Mouse (Mus musculus): ENCODE data around the gene Naip5. TPM values are rescaled to one million over a fixed set of nuclear protein-coding genes. Genes with fewer than 3 reads are reported as not detected.
"Not testable (repeated sequence)": the region's sequence is repeated elsewhere in the genome, so short reads cannot be mapped to it uniquely, and the experiment has no call there.

Naip5 gene
- total RNA-seq (2021): under 1 TPM in 1 of 2 experiments, not detected in 1; 0.14 TPM
- long read RNA-seq, experiment 1: 0 reads
- long read RNA-seq, experiment 2: 0 reads

GRCm38 (mm10) chr13:100246223-100246622, at the start of gene Naip5:
Gene Naip5 (minus strand): TSS chr13:100246323.
- not testable (repeated sequence) for DNase-seq (ENCODE audit: low spot score)

- no peak for DNase-seq (ENCODE audit: low spot score)
Measured at GRCm38 (mm10) chr13:100284611-100285010, 38.5 kb upstream of the Naip5 start.

DNA sequence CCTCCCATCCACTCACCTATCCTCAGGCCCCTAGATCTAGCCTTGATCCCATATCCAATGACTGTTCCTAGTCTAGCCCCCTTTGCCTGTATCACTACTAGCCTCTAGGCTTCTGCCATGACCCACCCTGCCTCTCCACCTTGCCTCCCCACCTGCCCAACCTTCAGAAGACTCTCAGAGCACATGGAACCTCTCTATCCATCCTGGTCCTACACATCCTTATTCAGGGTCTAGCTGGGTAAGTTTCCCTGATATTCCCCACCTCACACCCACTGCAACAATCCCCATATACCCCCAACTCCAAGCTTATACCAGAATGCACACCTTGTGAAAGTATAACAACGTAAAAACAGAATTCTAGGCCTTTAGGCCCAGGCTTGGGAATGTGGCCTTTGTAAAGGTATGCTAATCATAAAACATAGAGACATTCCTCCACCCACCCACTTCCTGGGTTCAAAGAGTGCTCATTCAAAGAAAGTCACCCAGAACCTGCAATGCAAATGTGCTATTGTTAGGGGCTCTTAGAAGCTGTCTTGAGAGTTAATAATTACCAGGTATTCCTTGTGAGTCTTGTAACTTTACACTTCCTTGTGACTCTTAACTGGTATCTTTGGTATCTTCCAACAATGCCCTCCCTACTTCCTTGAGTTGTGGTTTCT, 25.5 kb upstream of the Naip5 start:
- not testable (repeated sequence) for DNase-seq (ENCODE audit: low spot score)

- not testable (repeated sequence) for DNase-seq (ENCODE audit: low spot score)
Measured at GRCm38 (mm10) chr13:100256996-100257395, 10.9 kb upstream of the Naip5 start.

- DNase-seq (ENCODE audit: low spot score): not testable (repeated sequence)
Measured at GRCm38 (mm10) chr13:100255925-100256324, 9.8 kb upstream of the Naip5 start.

DNA sequence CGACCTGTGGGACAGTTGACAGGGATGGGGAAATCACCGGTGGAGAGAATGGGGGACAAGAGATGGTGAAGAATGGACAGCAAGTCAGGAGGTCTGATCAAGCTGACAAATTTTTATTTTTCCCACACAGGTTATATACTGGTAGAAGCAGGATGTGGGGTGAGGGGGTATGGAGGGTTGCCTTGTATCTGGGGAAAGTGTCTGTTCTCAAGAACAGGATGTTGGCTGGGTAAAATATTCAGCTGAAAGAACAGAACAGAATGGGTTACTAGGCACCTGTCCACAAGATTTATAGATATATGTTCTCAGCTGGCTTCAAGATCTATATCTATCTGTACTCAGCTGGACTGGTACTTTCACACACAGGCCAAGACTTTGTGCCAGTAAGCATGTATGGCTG, 5.8 kb upstream of the Naip5 start:
- not testable (repeated sequence) for DNase-seq (ENCODE audit: low spot score)

- DNase-seq (ENCODE audit: low spot score): peak; percentile 0
Measured at GRCm38 (mm10) chr13:100246896-100247519, 885 bp upstream of the Naip5 start.

- DNase-seq (ENCODE audit: low spot score): no peak
Measured at GRCm38 (mm10) chr13:100243702-100244101, 2.4 kb downstream of the Naip5 start.

DNA sequence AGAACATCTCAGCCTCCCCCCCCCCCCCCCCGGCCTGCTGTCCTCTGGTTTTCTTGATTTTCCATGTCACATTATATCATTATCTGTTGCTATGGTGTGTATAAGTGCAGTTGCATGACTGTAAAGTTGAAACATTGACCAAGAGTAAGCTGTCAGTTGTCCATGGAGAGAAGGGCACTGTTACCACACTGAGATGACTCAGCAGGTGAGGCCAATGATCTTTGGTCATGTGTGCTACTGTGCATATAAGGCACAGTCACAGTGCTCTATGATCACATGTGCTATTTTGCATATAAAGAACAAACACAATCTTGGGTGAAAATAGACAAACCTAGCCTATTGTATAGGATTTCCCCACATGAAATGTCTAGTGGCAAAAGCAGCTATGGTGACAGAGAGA, 32.4 kb downstream of the Naip5 start:
- DNase-seq (ENCODE audit: low spot score): not testable (repeated sequence)

- DNase-seq (ENCODE audit: low spot score): no peak
Measured at GRCm38 (mm10) chr13:100210540-100210939, 35.6 kb downstream of the Naip5 start.

- DNase-seq (ENCODE audit: low spot score): no peak
Measured at GRCm38 (mm10) chr13:100203319-100203718, 42.8 kb downstream of the Naip5 start.

DNA sequence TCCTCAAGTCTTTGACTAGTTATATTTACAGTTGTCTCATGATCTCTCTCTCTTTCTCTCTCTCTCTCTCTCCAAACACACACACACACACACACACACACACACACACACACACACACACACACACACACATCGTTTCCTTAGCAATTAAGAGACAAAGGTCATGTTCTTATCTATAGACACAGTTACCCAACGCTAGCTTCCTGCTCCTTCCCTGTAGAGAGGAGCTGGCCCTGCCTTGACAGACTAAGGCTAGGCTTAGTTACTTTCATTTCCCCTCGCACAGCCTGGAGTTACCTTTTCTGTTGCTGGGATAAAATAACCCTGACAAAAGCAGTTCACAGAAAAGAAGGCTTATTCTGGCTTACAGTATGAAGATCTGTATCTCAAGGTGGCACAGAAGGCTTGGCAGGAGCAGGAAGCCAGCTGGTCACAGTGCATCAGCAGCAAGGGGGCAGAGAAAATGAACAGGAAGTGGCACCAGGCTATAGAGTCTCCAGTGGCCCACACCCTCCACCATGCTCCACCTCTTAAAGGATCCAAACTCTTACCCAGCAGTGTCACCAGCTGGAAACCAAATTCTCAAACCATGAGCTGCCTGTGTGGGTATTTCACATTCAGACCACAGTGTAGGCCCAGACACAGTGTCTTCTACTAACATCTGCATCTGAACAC, 44.3 kb downstream of the Naip5 start, which contains the start of gene Naip2:
Naip2 (minus strand) TSS at position 434 of the 675 bp plus-strand sequence.
- not testable (repeated sequence) for DNase-seq (ENCODE audit: low spot score)

DNA sequence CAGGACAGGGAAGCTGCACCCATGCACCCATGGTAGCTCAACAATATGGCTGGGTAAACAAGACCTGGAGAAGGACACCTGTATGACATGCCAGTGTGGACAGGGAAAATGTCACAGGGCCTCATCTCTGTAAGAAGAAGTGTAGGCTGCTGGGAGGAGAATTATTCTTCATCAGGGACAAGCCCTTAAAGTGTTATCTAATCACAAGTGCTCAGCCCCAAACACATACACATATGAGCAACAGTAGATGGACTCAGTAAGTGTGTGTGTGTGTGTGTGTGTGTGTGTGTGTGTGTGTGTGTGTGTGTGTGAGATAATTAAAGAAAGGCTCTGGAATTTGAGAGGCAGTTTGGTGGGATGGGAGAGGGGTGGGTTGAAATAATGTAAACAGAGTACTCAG, 45.3 kb downstream of the Naip5 start:
- DNase-seq (ENCODE audit: low spot score): no peak

DNA sequence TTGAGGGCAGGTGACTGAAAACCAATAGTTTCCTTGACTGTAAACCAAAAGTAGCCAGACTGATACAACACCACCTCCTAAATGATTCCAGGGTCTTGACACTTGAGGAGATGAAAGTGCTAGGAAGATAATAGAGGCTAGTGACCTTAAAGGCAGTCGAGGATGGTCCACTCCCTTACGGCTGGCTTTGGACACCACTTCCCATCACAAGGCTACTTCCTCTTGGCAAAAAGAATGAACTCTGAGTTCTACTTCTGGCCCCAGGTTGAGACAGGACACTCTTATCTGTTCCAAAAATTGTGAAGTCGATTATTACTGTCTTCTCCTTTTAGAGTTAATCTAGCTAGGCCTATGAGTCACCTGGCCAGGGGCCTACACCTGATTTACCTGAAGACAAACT, 50.7 kb downstream of the Naip5 start:
- no peak for DNase-seq (ENCODE audit: low spot score)

DNA sequence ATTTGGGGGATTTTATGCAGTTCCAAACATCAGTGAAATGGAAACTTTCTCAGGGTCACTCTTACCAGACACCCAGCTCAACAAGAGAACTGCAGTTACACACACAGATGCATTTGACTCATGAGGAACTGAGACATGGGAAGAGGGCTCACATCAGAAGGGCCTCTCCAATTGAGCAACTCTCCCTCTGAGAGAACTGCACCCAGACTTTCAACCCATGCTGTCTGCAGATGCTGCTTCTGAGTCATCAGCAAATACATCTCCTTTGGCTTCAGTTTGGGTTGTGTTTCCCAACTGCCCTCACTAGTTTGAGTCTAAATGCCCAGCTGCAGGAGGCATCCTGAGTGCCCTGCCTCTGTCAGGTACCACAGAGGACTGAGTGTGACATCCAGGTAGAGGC, 63.0 kb downstream of the Naip5 start:
- not testable (repeated sequence) for DNase-seq (ENCODE audit: low spot score)

DNA sequence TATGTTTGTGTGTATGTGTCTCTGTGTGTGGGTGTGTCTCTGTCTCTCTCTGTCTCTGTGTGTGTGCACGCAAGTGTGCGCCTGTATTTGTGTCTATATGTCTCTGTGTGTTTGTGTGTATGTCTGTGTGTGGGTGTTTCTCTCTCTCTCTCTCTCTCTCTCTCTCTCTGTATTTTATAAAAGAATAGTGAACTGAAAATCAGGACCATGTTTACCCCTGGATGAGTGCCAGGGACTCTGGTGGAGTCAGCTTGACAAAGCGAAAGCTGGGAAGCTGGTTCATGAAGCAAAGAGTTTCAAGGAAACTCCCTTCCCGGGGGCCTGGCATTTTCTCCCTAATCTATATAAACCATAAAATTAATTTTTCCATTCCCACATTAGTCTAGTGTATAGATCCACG, 71.8 kb downstream of the Naip5 start:
- not testable (repeated sequence) for DNase-seq (ENCODE audit: low spot score)

- not testable (repeated sequence) for DNase-seq (ENCODE audit: low spot score)
Measured at GRCm38 (mm10) chr13:100166378-100166777, 79.7 kb downstream of the Naip5 start.

DNA sequence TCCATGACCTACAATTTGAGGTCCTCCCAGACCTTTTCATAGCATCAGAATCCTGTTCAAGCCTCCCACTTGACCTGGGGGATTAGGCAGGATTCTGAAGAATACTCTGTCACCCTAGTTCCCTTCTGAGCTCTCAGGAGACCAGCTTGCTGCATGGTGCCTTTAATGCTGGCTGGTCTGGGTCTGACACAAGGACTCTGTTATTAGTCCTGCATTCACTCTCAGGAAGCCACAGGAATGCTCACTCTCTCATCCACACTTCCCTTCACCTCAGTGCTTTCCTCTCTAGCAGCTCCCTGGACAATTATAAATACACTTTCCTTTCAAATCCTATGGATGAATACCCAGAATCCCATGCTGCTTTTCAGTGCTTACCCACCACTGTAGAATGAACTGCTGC, 83.7 kb downstream of the Naip5 start:
- DNase-seq (ENCODE audit: low spot score): not testable (repeated sequence)

All from gastrocnemius, adult 18-20 months (tissue).